Mouse (Mus musculus) ES-Bruce4 (cell line): ENCODE results near the gene Pip4k2b. TPM values are rescaled to one million over a fixed set of nuclear protein-coding genes. Genes with fewer than 3 reads are reported as not detected.

Experiments used
- H3K27ac ChIP-seq: 2 replicates; pipeline ENCODE4 v1.5.1; 2012; ENCODE audit warnings: low read length, inconsistent platforms; ENCODE audit not compliant: insufficient read depth
- H3K27me3 ChIP-seq: 2 replicates; pipeline ENCODE4 v1.6.1; 2012; ENCODE audit warnings: mild to moderate bottlenecking, low read length, inconsistent platforms; ENCODE audit not compliant: control insufficient read depth, poor library complexity, insufficient read depth, severe bottlenecking
- H3K36me3 ChIP-seq: 2 replicates; pipeline ENCODE4 v1.6.1; 2012; ENCODE audit warnings: inconsistent platforms, mild to moderate bottlenecking, low read length, moderate library complexity; ENCODE audit not compliant: control insufficient read depth, poor library complexity, insufficient read depth, severe bottlenecking
- H3K4me1 ChIP-seq: one replicate; pipeline ENCODE4 v1.8.1; 2011; ENCODE audit warnings: low read length; ENCODE audit not compliant: control insufficient read depth, insufficient read depth
- H3K4me3 ChIP-seq: 2 replicates; pipeline ENCODE4 v1.5.1; 2011; ENCODE audit warnings: low read depth, mild to moderate bottlenecking, low read length
- H3K9ac ChIP-seq: 2 replicates; pipeline ENCODE4 v1.6.1; 2012; ENCODE audit warnings: low read depth, mild to moderate bottlenecking, inconsistent platforms; ENCODE audit not compliant: poor library complexity, severe bottlenecking
- H3K9me3 ChIP-seq: replicated peaks from 2 replicates; pipeline ENCODE4 v1.6.1; 2012; ENCODE audit warnings: mild to moderate bottlenecking, low read length, inconsistent platforms; ENCODE audit not compliant: control insufficient read depth, poor library complexity, insufficient read depth, severe bottlenecking
- CTCF ChIP-seq: IDR thresholded peaks from one replicate; pipeline ENCODE4 v1.8.1; 2011; ENCODE audit warnings: low read depth, low read length
- EP300 ChIP-seq: IDR thresholded peaks from 2 replicates; pipeline ENCODE4 v1.6.1; 2011; ENCODE audit warnings: low read depth, low read length; ENCODE audit not compliant: insufficient read depth
- POLR2A ChIP-seq: IDR thresholded peaks from one replicate; pipeline ENCODE4 v1.8.1; 2011; ENCODE audit warnings: low read length; ENCODE audit not compliant: insufficient read depth
- polyA plus RNA-seq: library from polyadenylated mRNA; stranded (reverse); fragments of >200 nt; gene quantifications from 2 replicates; pipeline ENCODE4 v1.2.4, GENCODE M21; 2011; ENCODE audit warnings: low read depth; ENCODE audit not compliant: missing spikeins, insufficient read depth, insufficient read length

Pip4k2b gene
- polyA plus RNA-seq, 1 experiment = 35.0 TPM

DNA sequence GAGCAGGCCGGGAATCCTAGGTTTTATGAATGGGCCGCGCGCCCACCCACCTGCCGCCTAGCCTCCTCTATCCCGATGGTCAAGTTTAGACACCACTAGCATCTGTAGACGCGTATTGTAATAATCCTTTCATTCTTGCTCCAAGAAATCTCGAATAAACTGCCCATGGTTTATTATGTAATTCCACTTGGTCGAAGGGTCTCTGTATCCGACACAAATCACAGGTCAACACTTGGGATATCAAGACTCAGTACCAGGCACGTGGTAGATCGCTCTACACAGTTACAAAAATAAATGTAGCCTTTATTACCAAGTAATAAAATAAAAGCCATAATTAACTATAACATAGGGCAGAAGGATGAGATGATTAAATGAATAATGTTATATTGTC, 822 bp upstream of the Pip4k2b start:
- H3K27ac ChIP-seq = no peak overlapping the region
- peaks cover 10% of the 10 kb centered on the region for H3K36me3 ChIP-seq
- H3K9me3 ChIP-seq = no peaks in the 10 kb centered on the region
- H3K4me3 ChIP-seq = peak overlapping the region; percentile 20; the same call in 1 of the 2 replicates
- TF ChIP-seq POLR2A = no peak
- no peak for TF ChIP-seq EP300
- no peak for TF ChIP-seq CTCF
- H3K27me3 ChIP-seq = no peaks in the 10 kb centered on the region
- H3K9ac ChIP-seq = peak overlapping the region; percentile 96; the same call in 1 of the 2 replicates
- H3K4me1 ChIP-seq = peaks cover 3% of the 10 kb centered on the region

DNA sequence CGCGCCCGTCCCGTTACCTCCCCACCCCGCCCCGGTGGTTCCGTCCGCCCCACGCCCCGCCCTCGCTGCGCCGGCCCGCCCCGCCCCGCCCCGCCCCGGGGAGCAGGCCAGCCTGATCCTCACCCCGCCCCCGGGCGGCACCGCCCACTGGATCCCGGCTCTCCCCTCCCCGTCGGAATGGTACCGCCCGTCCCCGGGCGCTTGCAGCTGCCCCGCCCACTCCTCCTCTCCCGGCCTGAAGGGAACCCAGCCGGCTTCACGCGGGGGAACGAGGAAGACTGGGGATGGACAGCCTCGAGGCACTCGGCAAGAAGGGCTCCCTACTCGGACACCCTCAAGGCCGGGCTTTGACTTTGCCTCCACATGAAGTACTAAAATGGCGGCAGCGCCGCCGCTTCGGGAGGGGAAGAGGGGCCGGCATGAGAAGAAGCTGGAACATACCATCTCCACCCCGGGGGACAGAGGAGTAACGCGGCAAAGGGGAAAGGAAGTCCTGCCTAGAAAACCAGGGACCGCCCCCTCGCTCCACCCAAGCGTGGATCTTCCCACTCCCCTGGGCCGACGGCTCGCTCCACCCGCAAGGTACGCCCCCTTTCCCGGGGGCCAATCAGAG, 320 bp upstream of the Pip4k2b start:
- TF ChIP-seq POLR2A (no peak), EP300 (no peak), CTCF (no peak)
- Histone ChIP-seq H3K27me3 (no peaks in the 10 kb centered on the region), H3K27ac (peak overlapping the region; percentile 76), H3K9ac (peak overlapping the region; percentile 96), H3K9me3 (no peaks in the 10 kb centered on the region), H3K36me3 (peaks cover 10% of the 10 kb centered on the region), H3K4me1 (peaks cover 3% of the 10 kb centered on the region), H3K4me3 (peak overlapping the region; percentile 98)

DNA sequence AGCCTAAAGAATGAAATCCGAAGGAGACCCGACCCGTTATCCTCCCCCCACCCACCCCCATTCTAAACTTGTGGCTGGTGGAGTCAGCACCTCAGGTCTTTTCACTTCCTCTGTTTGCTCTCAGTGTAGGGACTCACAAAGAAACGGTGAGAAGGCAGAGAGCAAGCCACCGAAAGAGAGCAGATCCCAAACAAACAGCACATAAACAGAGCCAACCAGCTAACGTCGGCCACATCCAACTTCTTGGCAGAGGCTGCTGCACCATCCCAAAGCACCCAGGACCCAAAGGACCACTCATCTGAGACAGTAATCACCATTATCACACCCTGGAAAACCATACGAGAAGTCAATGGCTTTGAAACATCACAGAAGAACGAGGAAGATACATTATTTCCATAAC, 1.1 kb downstream of the Pip4k2b start:
- H3K27ac ChIP-seq = no peak overlapping the region
- no peaks in the 10 kb centered on the region for H3K9me3 ChIP-seq
- no peak for TF ChIP-seq CTCF
- TF ChIP-seq POLR2A = no peak
- TF ChIP-seq EP300 = no peak
- peaks cover 10% of the 10 kb centered on the region for H3K36me3 ChIP-seq
- H3K4me1 ChIP-seq = peaks cover 3% of the 10 kb centered on the region
- H3K27me3 ChIP-seq = no peaks in the 10 kb centered on the region
- peak overlapping the region; percentile 97 for H3K4me3 ChIP-seq
- H3K9ac ChIP-seq = peak overlapping the region; percentile 96

DNA sequence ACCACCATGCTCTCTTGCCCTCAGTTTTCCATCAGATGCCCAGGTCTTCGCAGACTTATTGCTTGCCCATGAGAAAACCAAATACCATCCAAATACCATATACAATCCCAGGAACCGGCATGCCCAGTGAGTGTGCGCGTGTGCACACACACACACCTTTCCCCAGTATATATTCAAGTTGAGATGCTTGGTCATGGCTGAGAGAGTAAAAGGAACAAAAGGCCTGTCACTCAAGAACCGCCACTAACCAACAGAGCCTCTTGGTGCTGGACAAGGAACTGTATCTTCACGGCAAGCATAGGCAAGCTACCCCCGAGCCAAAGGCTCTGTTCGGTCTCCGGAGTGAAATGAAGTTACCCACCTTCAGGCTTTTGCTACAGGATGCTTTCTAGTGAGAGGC, 1.9 kb downstream of the Pip4k2b start:
- H3K27ac ChIP-seq = no peak overlapping the region
- H3K27me3 ChIP-seq = no peaks in the 10 kb centered on the region
- H3K4me3 ChIP-seq = no peak overlapping the region
- peaks cover 10% of the 10 kb centered on the region for H3K36me3 ChIP-seq
- no peaks in the 10 kb centered on the region for H3K9me3 ChIP-seq
- TF ChIP-seq POLR2A (no peak), CTCF (no peak), EP300 (no peak)
- H3K9ac ChIP-seq = no peak overlapping the region
- H3K4me1 ChIP-seq = peaks cover 3% of the 10 kb centered on the region

DNA sequence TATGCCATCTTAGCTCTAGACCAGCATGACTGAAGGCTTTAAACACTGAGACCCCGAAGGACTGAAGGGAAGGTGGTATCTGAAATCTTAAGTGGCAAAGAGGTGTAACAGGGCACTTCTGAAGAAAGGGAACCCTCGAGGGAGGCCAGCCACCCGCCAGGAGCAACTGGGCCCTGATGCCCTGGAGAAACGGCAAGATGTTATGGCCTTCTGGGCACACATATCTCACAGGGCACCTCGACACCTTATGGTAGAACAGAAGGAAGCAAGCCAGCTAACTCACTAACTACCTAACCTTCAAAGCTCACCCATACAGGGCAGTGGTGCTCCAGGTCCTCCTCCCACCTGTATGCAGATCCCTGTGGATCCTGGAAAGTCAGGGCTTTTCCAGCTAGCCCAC, 2.3 kb downstream of the Pip4k2b start:
- Histone ChIP-seq H3K27ac (no peak overlapping the region), H3K27me3 (no peaks in the 10 kb centered on the region), H3K4me1 (peaks cover 3% of the 10 kb centered on the region), H3K4me3 (no peak overlapping the region), H3K36me3 (peaks cover 8% of the 10 kb centered on the region), H3K9ac (no peak overlapping the region), H3K9me3 (no peaks in the 10 kb centered on the region)
- no peak for TF ChIP-seq CTCF
- TF ChIP-seq POLR2A = no peak
- no peak for TF ChIP-seq EP300

DNA sequence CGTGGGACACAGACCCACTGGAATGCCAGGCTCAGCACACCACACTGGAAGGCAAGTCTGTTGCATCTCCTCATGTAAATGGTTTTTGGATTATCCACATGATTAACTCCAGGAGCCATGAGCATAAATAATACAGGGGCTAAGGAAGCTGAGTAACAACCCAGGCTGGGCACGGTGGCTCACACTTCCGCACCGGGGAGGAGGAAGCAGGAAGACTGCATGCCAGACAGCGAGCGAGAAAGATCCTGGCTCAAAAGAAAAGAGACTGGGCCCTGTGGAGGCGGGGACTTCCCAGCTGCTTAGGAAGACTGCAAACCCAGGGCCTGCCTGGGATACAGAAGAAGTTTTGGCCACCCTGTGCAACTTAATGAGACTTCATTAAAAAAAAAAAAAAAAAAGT, 4.3 kb downstream of the Pip4k2b start:
- Histone ChIP-seq H3K4me3 (no peak overlapping the region), H3K9ac (no peak overlapping the region), H3K27ac (no peak overlapping the region), H3K36me3 (no peaks in the 10 kb centered on the region), H3K4me1 (peaks cover 3% of the 10 kb centered on the region), H3K27me3 (no peaks in the 10 kb centered on the region), H3K9me3 (no peaks in the 10 kb centered on the region)
- TF ChIP-seq POLR2A (no peak), EP300 (no peak), CTCF (no peak)
